Mouse (Mus musculus): Measurements from ENCODE around the gene Sae1.

GRCm38 (mm10) chr7:16296766-16297390 is 90.7 kb downstream of the Sae1 start:
- TF ChIP-seq CTCF (IDR thresholded peaks at IDR 0.05; ENCODE audit: borderline replicate concordance, extremely low read depth, insufficient read depth, insufficient read length) (peak; percentile 40), POLR2A (IDR thresholded peaks at IDR 0.05; ENCODE audit: borderline replicate concordance, extremely low read depth, insufficient read depth, insufficient read length, poor library complexity, severe bottlenecking) (no peak)

Measured in brain, embryonic 14.5 days (tissue).